Mouse (Mus musculus): ENCODE results near the gene Parp3. TPM values are rescaled to one million over a fixed set of nuclear protein-coding genes. Genes with fewer than 3 reads are reported as not detected.

Gene Parp3
- total and polyA plus RNA-seq, 3 experiments, result 2.2 to 5.0 TPM; not detected in 1

- peak; percentile 93 for TF ChIP-seq NELFE (IDR thresholded peaks at IDR 0.05; ENCODE audit: low read depth, low read length)
- peak; percentile 67 for TF ChIP-seq ETS1 (IDR thresholded peaks at IDR 0.05; ENCODE audit: low read depth, low read length)
- TF ChIP-seq ZMIZ1 (IDR thresholded peaks at IDR 0.05; ENCODE audit: low read depth, low read length), result peak; percentile 63
- TF ChIP-seq MYC (IDR thresholded peaks at IDR 0.05; ENCODE audit: low read depth, low read length), result peak; percentile 97
- TF ChIP-seq GABPA (IDR thresholded peaks at IDR 0.05; ENCODE audit: low read depth, low read length), result no peak
- no peak; the same call in 1 of the 2 replicates for TF ChIP-seq ZNF384 (IDR thresholded peaks at IDR 0.05; ENCODE audit: low read depth, low read length)
- no peak for TF ChIP-seq MAFK (IDR thresholded peaks at IDR 0.05; ENCODE audit: borderline replicate concordance, low read depth, low read length)
- TF ChIP-seq USF2 (IDR thresholded peaks at IDR 0.05; ENCODE audit: borderline replicate concordance in 1 of 2, insufficient read depth in 1 of 2, low read depth in 1 of 2, low read length in 2 of 2), result no peak
- no peak for TF ChIP-seq UBTF (IDR thresholded peaks at IDR 0.05; ENCODE audit: borderline replicate concordance, insufficient read depth, low read depth, low read length)
- TF ChIP-seq KAT2A (conservative IDR thresholded peaks at IDR 0.05; ENCODE audit: low read depth, low read length), result peak; percentile 90
- TF ChIP-seq ELF1 (IDR thresholded peaks at IDR 0.05; ENCODE audit: low read depth, low read length), result peak; percentile 91
- no peak for TF ChIP-seq CTCF (IDR thresholded peaks at IDR 0.05 in 2 of 3, conservative IDR thresholded peaks at IDR 0.05 in 1 of 3; ENCODE audit: control insufficient read depth in 1 of 3, insufficient read depth in 1 of 3, low read depth in 2 of 3, low read length in 3 of 3, poor library complexity in 1 of 3, severe bottlenecking in 1 of 3)
- peak; percentile 89 for TF ChIP-seq TCF12 (IDR thresholded peaks at IDR 0.05; ENCODE audit: low read depth, low read length)
- TF ChIP-seq EP300 (IDR thresholded peaks at IDR 0.05; ENCODE audit: low read depth in 1 of 2, low read length in 2 of 2), result no peak; a peak in 1 of 4 replicates
- TF ChIP-seq USF1 (IDR thresholded peaks at IDR 0.05; ENCODE audit: low read depth, low read length), result 0 out of 2 replicates have a peak, but pooled peaks have one; percentile 27
- peak; percentile 82 for TF ChIP-seq MAX (IDR thresholded peaks at IDR 0.05; ENCODE audit: low read length)
- no peak for TF ChIP-seq SMC3 (IDR thresholded peaks at IDR 0.05; ENCODE audit: low read depth, low read length)
These were observed 47.3 kb downstream of the Parp3 start, which contains the start of gene Rpl29 (continued) for GRCm38 (mm10) chr9:106429221-106430014.

GRCm38 (mm10) chr9:106428719-106429220, 48.0 kb downstream of the Parp3 start:
- Histone ChIP-seq H3K4me1 (ENCODE audit: control insufficient read depth in 1 of 2, insufficient read depth in 2 of 2, low read length in 2 of 2) (peaks cover 0 to 15% of the 10 kb centered on the region in 2 experiments; a peak in 1 of 4 replicates), H3K27ac (ENCODE audit: control insufficient read depth, low read depth, low read length) (peak overlapping the region; percentile 21; the same call in 1 of the 2 replicates), H3K36me3 (ENCODE audit: control insufficient read depth in 1 of 2, insufficient read depth in 2 of 2, low read length in 2 of 2) (peaks cover 4 to 9% of the 10 kb centered on the region in 2 experiments; a peak in 3 of 4 replicates), H3K79me2 (ENCODE audit: control insufficient read depth, insufficient read depth, low read length, poor library complexity) (peaks cover 24% of the 10 kb centered on the region), H3K27me3 (ENCODE audit: control insufficient read depth in 1 of 2, insufficient read depth in 2 of 2, low read length in 2 of 2) (no peaks in the 10 kb centered on the region; a peak in 1 of 4 replicates), H3K9me3 (replicated peaks; ENCODE audit: insufficient read depth, low read length) (no peaks in the 10 kb centered on the region), H3K9ac (ENCODE audit: control insufficient read depth, low read depth, low read length, poor library complexity, severe bottlenecking) (peak overlapping the region; percentile 56), H3K4me3 (ENCODE audit: control insufficient read depth in 1 of 2, insufficient read depth in 1 of 2, low read depth in 2 of 2, low read length in 2 of 2) (peak overlapping the region; percentile 55 to 100)
- no peak for DNase-seq (ENCODE audit: low read depth, low spot score)
- no peak for TF ChIP-seq NELFE (IDR thresholded peaks at IDR 0.05; ENCODE audit: low read depth, low read length)
- TF ChIP-seq ETS1 (IDR thresholded peaks at IDR 0.05; ENCODE audit: low read depth, low read length), result no peak
- no peak for TF ChIP-seq CHD2 (IDR thresholded peaks at IDR 0.05; ENCODE audit: low read length)
- no peak for TF ChIP-seq TAL1 (IDR thresholded peaks at IDR 0.05; ENCODE audit: low read length)
- no peak for TF ChIP-seq MXI1 (IDR thresholded peaks at IDR 0.05; ENCODE audit: low read depth, low read length)
- no peak for TF ChIP-seq ZKSCAN1 (IDR thresholded peaks at IDR 0.05; ENCODE audit: low read depth, low read length)
- TF ChIP-seq NRF1 (IDR thresholded peaks at IDR 0.05; ENCODE audit: insufficient read depth, low read depth, low read length, poor library complexity, severe bottlenecking), result no peak
- TF ChIP-seq POLR2AphosphoS2 (IDR thresholded peaks at IDR 0.05; ENCODE audit: low read length), result no peak
- no peak for TF ChIP-seq RAD21 (IDR thresholded peaks at IDR 0.05; ENCODE audit: low read depth, low read length)
- no peak for TF ChIP-seq TCF12 (IDR thresholded peaks at IDR 0.05; ENCODE audit: low read depth, low read length)
- no peak for TF ChIP-seq BHLHE40 (IDR thresholded peaks at IDR 0.05; ENCODE audit: borderline replicate concordance, low read depth, low read length)
- no peak for TF ChIP-seq TBP (IDR thresholded peaks at IDR 0.05; ENCODE audit: low read depth, low read length)
- TF ChIP-seq USF1 (IDR thresholded peaks at IDR 0.05; ENCODE audit: low read depth, low read length), result no peak
- no peak for TF ChIP-seq RCOR1 (IDR thresholded peaks at IDR 0.05; ENCODE audit: low read depth, low read length)
- no peak for TF ChIP-seq MAZ (IDR thresholded peaks at IDR 0.05; ENCODE audit: low read depth, low read length)
- no peak for TF ChIP-seq E2F4 (IDR thresholded peaks at IDR 0.05; ENCODE audit: borderline replicate concordance, low read depth, low read length)
